Mouse (Mus musculus): ENCODE results near the gene Erc2. TPM values are rescaled to one million over a fixed set of nuclear protein-coding genes. Genes with fewer than 3 reads are reported as not detected.

Erc2 gene
- polyA plus RNA-seq, 1 experiment from 2014 or later = 13.1 TPM

- Histone ChIP-seq H3K27me3 (ENCODE audit: control insufficient read depth, insufficient read depth, low read length) (no peaks in the 10 kb centered on the region), H3K9ac (ENCODE audit: low read length) (no peak overlapping the region), H3K27ac (ENCODE audit: low read depth, low read length) (no peak overlapping the region), H3K4me1 (ENCODE audit: control insufficient read depth, insufficient read depth, low read length) (no peaks in the 10 kb centered on the region), H3K36me3 (ENCODE audit: control insufficient read depth, insufficient read depth, low read length) (no peaks in the 10 kb centered on the region), H3K4me2 (ENCODE audit: low read depth) (no peak overlapping the region), H3K4me3 (ENCODE audit: low read depth, low read length) (no peak overlapping the region), H3K9me3 (ENCODE audit: control insufficient read depth, low read length) (no peaks in the 10 kb centered on the region)
- 90% methylated on average over 4 of the region's 4 CpGs for WGBS
- ATAC-seq (ENCODE audit: insufficient read depth, low FRiP score, low TSS enrichment) = no peak
- DNase-seq (ENCODE audit: low spot score) = no peak
Observed at GRCm38 (mm10) chr14:28170711-28171110, 548.5 kb downstream of the Erc2 start.

GRCm38 (mm10) chr14:28171364-28171763 is 549.1 kb downstream of the Erc2 start:
- WGBS = 69% methylated on average over 2 of the region's 2 CpGs
- ATAC-seq (ENCODE audit: insufficient read depth, low FRiP score, low TSS enrichment) (no peak), DNase-seq (ENCODE audit: low spot score) (no peak)
- H3K36me3 ChIP-seq (ENCODE audit: control insufficient read depth, insufficient read depth, low read length) = no peaks in the 10 kb centered on the region
- H3K4me2 ChIP-seq (ENCODE audit: low read depth) = no peak overlapping the region
- no peak overlapping the region for H3K4me3 ChIP-seq (ENCODE audit: low read depth, low read length)
- H3K27ac ChIP-seq (ENCODE audit: low read depth, low read length) = no peak overlapping the region
- no peaks in the 10 kb centered on the region for H3K4me1 ChIP-seq (ENCODE audit: control insufficient read depth, insufficient read depth, low read length)
- no peaks in the 10 kb centered on the region for H3K9me3 ChIP-seq (ENCODE audit: control insufficient read depth, low read length)
- H3K27me3 ChIP-seq (ENCODE audit: control insufficient read depth, insufficient read depth, low read length) = no peaks in the 10 kb centered on the region
- H3K9ac ChIP-seq (ENCODE audit: low read length) = no peak overlapping the region

GRCm38 (mm10) chr14:28173736-28174135 is 551.5 kb downstream of the Erc2 start:
- H3K27ac ChIP-seq (ENCODE audit: low read depth, low read length) = no peak overlapping the region
- ATAC-seq (ENCODE audit: insufficient read depth, low FRiP score, low TSS enrichment) (no peak), DNase-seq (ENCODE audit: low spot score) (no peak)
- no peaks in the 10 kb centered on the region for H3K27me3 ChIP-seq (ENCODE audit: control insufficient read depth, insufficient read depth, low read length)
- no peak overlapping the region for H3K9ac ChIP-seq (ENCODE audit: low read length)
- no peaks in the 10 kb centered on the region for H3K9me3 ChIP-seq (ENCODE audit: control insufficient read depth, low read length)
- H3K4me2 ChIP-seq (ENCODE audit: low read depth) = no peak overlapping the region
- 97% methylated on average over 4 of the region's 4 CpGs for WGBS
- no peaks in the 10 kb centered on the region for H3K36me3 ChIP-seq (ENCODE audit: control insufficient read depth, insufficient read depth, low read length)
- H3K4me3 ChIP-seq (ENCODE audit: low read depth, low read length) = no peak overlapping the region
- no peaks in the 10 kb centered on the region for H3K4me1 ChIP-seq (ENCODE audit: control insufficient read depth, insufficient read depth, low read length)

- no peaks in the 10 kb centered on the region for H3K27me3 ChIP-seq (ENCODE audit: control insufficient read depth, insufficient read depth, low read length)
- H3K9ac ChIP-seq (ENCODE audit: low read length) = no peak overlapping the region
- no peaks in the 10 kb centered on the region for H3K36me3 ChIP-seq (ENCODE audit: control insufficient read depth, insufficient read depth, low read length)
- H3K4me2 ChIP-seq (ENCODE audit: low read depth) = no peak overlapping the region
- no peaks in the 10 kb centered on the region for H3K9me3 ChIP-seq (ENCODE audit: control insufficient read depth, low read length)
- DNase-seq (ENCODE audit: low spot score) (no peak), ATAC-seq (ENCODE audit: insufficient read depth, low FRiP score, low TSS enrichment) (no peak)
- H3K4me3 ChIP-seq (ENCODE audit: low read depth, low read length) = no peak overlapping the region
- H3K4me1 ChIP-seq (ENCODE audit: control insufficient read depth, insufficient read depth, low read length) = no peaks in the 10 kb centered on the region
- 56% methylated on average over 4 of the region's 4 CpGs for WGBS
- no peak overlapping the region for H3K27ac ChIP-seq (ENCODE audit: low read depth, low read length)
Observed at GRCm38 (mm10) chr14:28181070-28181825, 559.0 kb downstream of the Erc2 start.

GRCm38 (mm10) chr14:28192711-28193364 is 570.6 kb downstream of the Erc2 start:
- H3K4me1 ChIP-seq (ENCODE audit: control insufficient read depth, insufficient read depth, low read length) = no peaks in the 10 kb centered on the region
- DNase-seq (ENCODE audit: low spot score) = no peak
- no peak overlapping the region for H3K27ac ChIP-seq (ENCODE audit: low read depth, low read length)
- H3K4me3 ChIP-seq (ENCODE audit: low read depth, low read length) = no peak overlapping the region
- no peaks in the 10 kb centered on the region for H3K27me3 ChIP-seq (ENCODE audit: control insufficient read depth, insufficient read depth, low read length)
- no peak overlapping the region for H3K4me2 ChIP-seq (ENCODE audit: low read depth)
- no peaks in the 10 kb centered on the region for H3K9me3 ChIP-seq (ENCODE audit: control insufficient read depth, low read length)
- H3K9ac ChIP-seq (ENCODE audit: low read length) = no peak overlapping the region
- H3K36me3 ChIP-seq (ENCODE audit: control insufficient read depth, insufficient read depth, low read length) = no peaks in the 10 kb centered on the region
- no peak for ATAC-seq (ENCODE audit: insufficient read depth, low FRiP score, low TSS enrichment)
- WGBS = 72% methylated on average over 8 of the region's 8 CpGs

GRCm38 (mm10) chr14:28203874-28204273 is 581.6 kb downstream of the Erc2 start:
- no peaks in the 10 kb centered on the region for H3K4me1 ChIP-seq (ENCODE audit: control insufficient read depth, insufficient read depth, low read length)
- no peaks in the 10 kb centered on the region for H3K27me3 ChIP-seq (ENCODE audit: control insufficient read depth, insufficient read depth, low read length)
- ATAC-seq (ENCODE audit: insufficient read depth, low FRiP score, low TSS enrichment) (no peak), DNase-seq (ENCODE audit: low spot score) (no peak)
- H3K9ac ChIP-seq (ENCODE audit: low read length) = no peak overlapping the region
- no peak overlapping the region for H3K27ac ChIP-seq (ENCODE audit: low read depth, low read length)
- no peak overlapping the region for H3K4me2 ChIP-seq (ENCODE audit: low read depth)
- WGBS = 77% methylated on average over 4 of the region's 4 CpGs
- no peaks in the 10 kb centered on the region for H3K9me3 ChIP-seq (ENCODE audit: control insufficient read depth, low read length)
- H3K36me3 ChIP-seq (ENCODE audit: control insufficient read depth, insufficient read depth, low read length) = no peaks in the 10 kb centered on the region
- H3K4me3 ChIP-seq (ENCODE audit: low read depth, low read length) = no peak overlapping the region

- DNase-seq (ENCODE audit: low spot score) (no peak), ATAC-seq (ENCODE audit: insufficient read depth, low FRiP score, low TSS enrichment) (no peak)
- Histone ChIP-seq H3K9me3 (ENCODE audit: control insufficient read depth, low read length) (no peaks in the 10 kb centered on the region), H3K4me1 (ENCODE audit: control insufficient read depth, insufficient read depth, low read length) (no peaks in the 10 kb centered on the region), H3K27me3 (ENCODE audit: control insufficient read depth, insufficient read depth, low read length) (no peaks in the 10 kb centered on the region), H3K9ac (ENCODE audit: low read length) (no peak overlapping the region), H3K4me3 (ENCODE audit: low read depth, low read length) (no peak overlapping the region), H3K36me3 (ENCODE audit: control insufficient read depth, insufficient read depth, low read length) (no peaks in the 10 kb centered on the region), H3K4me2 (ENCODE audit: low read depth) (no peak overlapping the region), H3K27ac (ENCODE audit: low read depth, low read length) (no peak overlapping the region)
- WGBS = 89% methylated on average over 2 of the region's 2 CpGs
Observed at GRCm38 (mm10) chr14:28206303-28206702, 584.1 kb downstream of the Erc2 start.

- no peak overlapping the region for H3K4me2 ChIP-seq (ENCODE audit: low read depth)
- H3K4me3 ChIP-seq (ENCODE audit: low read depth, low read length) = no peak overlapping the region
Observed at GRCm38 (mm10) chr14:28225550-28225949, 603.3 kb downstream of the Erc2 start.

GRCm38 (mm10) chr14:28230563-28230962 is 608.3 kb downstream of the Erc2 start:
- DNase-seq (ENCODE audit: low spot score) (no peak), ATAC-seq (ENCODE audit: insufficient read depth, low FRiP score, low TSS enrichment) (no peak)
- Histone ChIP-seq H3K27ac (ENCODE audit: low read depth, low read length) (no peak overlapping the region), H3K27me3 (ENCODE audit: control insufficient read depth, insufficient read depth, low read length) (no peaks in the 10 kb centered on the region), H3K9me3 (ENCODE audit: control insufficient read depth, low read length) (no peaks in the 10 kb centered on the region), H3K4me1 (ENCODE audit: control insufficient read depth, insufficient read depth, low read length) (no peaks in the 10 kb centered on the region), H3K9ac (ENCODE audit: low read length) (no peak overlapping the region), H3K36me3 (ENCODE audit: control insufficient read depth, insufficient read depth, low read length) (no peaks in the 10 kb centered on the region), H3K4me3 (ENCODE audit: low read depth, low read length) (no peak overlapping the region), H3K4me2 (ENCODE audit: low read depth) (no peak overlapping the region)
- 83% methylated on average over 6 of the region's 6 CpGs for WGBS

More at GRCm38 (mm10) chr14:28225550-28225949, 603.3 kb downstream of the Erc2 start:
- H3K9me3 ChIP-seq (ENCODE audit: control insufficient read depth, low read length) = no peaks in the 10 kb centered on the region
- H3K27me3 ChIP-seq (ENCODE audit: control insufficient read depth, insufficient read depth, low read length) = no peaks in the 10 kb centered on the region
- no peak overlapping the region for H3K27ac ChIP-seq (ENCODE audit: low read depth, low read length)
- DNase-seq (ENCODE audit: low spot score) (no peak), ATAC-seq (ENCODE audit: insufficient read depth, low FRiP score, low TSS enrichment) (no peak)
- 93% methylated on average over 6 of the region's 6 CpGs for WGBS
- no peaks in the 10 kb centered on the region for H3K36me3 ChIP-seq (ENCODE audit: control insufficient read depth, insufficient read depth, low read length)
- H3K9ac ChIP-seq (ENCODE audit: low read length) = no peak overlapping the region
- no peaks in the 10 kb centered on the region for H3K4me1 ChIP-seq (ENCODE audit: control insufficient read depth, insufficient read depth, low read length)
